Mouse (Mus musculus): ENCODE results near the gene Tenm3. TPM values are rescaled to one million over a fixed set of nuclear protein-coding genes. Genes with fewer than 3 reads are reported as not detected.

Gene Tenm3
- polyA plus RNA-seq, 1 experiment from 2014 or later, result 36.1 TPM

DNA sequence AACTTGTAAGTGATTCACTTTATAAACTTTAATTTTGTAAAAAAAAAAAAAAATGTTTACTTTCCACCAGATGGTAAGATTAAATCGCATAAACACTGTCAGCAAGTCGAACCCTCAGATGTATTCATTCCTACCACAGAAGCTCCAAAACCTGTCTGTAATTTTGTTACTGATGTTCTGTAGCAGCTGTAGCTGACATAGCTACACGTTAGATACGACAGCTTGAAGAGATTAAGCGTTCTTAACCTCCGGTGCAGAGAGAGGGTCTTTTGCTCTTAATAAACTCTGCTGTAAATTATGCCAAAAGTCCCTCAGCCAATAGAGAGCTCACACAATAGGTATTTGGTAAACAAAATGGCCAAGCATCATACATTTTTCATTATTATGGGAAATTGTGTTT lies 23.8 kb downstream of the Tenm3 start:
- no peaks in the 10 kb centered on the region for H3K4me1 ChIP-seq (ENCODE audit: control insufficient read depth, insufficient read depth, low read length)
- H3K4me2 ChIP-seq (ENCODE audit: low read depth), result no peak overlapping the region
- H3K4me3 ChIP-seq (ENCODE audit: low read depth, low read length), result no peak overlapping the region
- H3K9ac ChIP-seq (ENCODE audit: low read length), result no peak overlapping the region
- H3K9me3 ChIP-seq (ENCODE audit: control insufficient read depth, low read length), result no peaks in the 10 kb centered on the region
- 54% methylated on average over 6 of the region's 6 CpGs for WGBS
- H3K36me3 ChIP-seq (ENCODE audit: control insufficient read depth, insufficient read depth, low read length), result no peaks in the 10 kb centered on the region
- no peak for DNase-seq (ENCODE audit: low spot score)
- no peaks in the 10 kb centered on the region for H3K27me3 ChIP-seq (ENCODE audit: control insufficient read depth, insufficient read depth, low read length)
- no peak overlapping the region for H3K27ac ChIP-seq (ENCODE audit: low read depth, low read length)
- no peak for ATAC-seq (ENCODE audit: insufficient read depth, low FRiP score, low TSS enrichment)

DNA sequence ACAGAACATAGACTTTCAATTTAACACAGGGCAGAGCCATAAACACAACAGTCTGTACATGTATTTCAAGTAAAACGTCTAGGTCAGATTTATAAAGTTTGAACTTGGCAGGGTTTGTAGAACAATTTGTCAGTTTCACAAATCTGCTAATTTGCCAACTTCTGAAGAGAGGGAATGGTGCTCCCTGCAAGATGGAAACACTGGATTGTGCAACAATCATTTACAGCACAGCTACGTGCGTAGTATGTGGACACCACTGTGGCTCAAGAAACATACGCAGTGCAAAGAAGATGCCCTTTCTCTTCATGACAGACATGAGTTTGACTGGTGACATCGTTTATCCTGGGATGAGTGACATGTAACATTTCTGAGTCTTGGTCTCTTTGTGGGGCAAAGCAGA lies 24.4 kb downstream of the Tenm3 start:
- no peaks in the 10 kb centered on the region for H3K4me1 ChIP-seq (ENCODE audit: control insufficient read depth, insufficient read depth, low read length)
- DNase-seq (ENCODE audit: low spot score), result no peak
- H3K9ac ChIP-seq (ENCODE audit: low read length), result no peak overlapping the region
- no peak overlapping the region for H3K27ac ChIP-seq (ENCODE audit: low read depth, low read length)
- no peaks in the 10 kb centered on the region for H3K27me3 ChIP-seq (ENCODE audit: control insufficient read depth, insufficient read depth, low read length)
- H3K36me3 ChIP-seq (ENCODE audit: control insufficient read depth, insufficient read depth, low read length), result no peaks in the 10 kb centered on the region
- 77% methylated on average over 5 of the region's 5 CpGs for WGBS
- ATAC-seq (ENCODE audit: insufficient read depth, low FRiP score, low TSS enrichment), result no peak
- no peak overlapping the region for H3K4me2 ChIP-seq (ENCODE audit: low read depth)
- H3K4me3 ChIP-seq (ENCODE audit: low read depth, low read length), result no peak overlapping the region
- no peaks in the 10 kb centered on the region for H3K9me3 ChIP-seq (ENCODE audit: control insufficient read depth, low read length)

DNA sequence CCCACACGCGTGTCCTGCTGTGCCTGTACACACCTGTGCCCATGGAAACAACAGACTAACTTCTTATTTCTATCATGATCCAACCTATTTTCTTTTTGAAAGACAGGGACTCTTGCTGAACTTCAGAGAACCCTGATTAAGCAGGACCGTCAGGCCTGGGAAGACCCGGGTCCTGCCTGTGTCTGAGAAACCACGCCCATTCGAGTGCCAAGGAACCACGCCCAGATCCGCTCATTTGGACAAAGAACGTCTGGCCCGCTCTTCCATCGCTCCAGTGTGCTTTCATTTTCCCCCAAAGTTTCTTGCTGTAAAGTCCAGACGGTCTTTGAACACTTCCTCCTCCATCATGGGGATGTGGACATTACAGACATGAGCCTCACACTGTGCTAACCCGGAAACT lies 26.8 kb downstream of the Tenm3 start:
- Histone ChIP-seq H3K4me2 (ENCODE audit: low read depth) (no peak overlapping the region), H3K4me1 (ENCODE audit: control insufficient read depth, insufficient read depth, low read length) (no peaks in the 10 kb centered on the region), H3K9ac (ENCODE audit: low read length) (no peak overlapping the region), H3K27ac (ENCODE audit: low read depth, low read length) (no peak overlapping the region), H3K36me3 (ENCODE audit: control insufficient read depth, insufficient read depth, low read length) (no peaks in the 10 kb centered on the region), H3K4me3 (ENCODE audit: low read depth, low read length) (no peak overlapping the region), H3K27me3 (ENCODE audit: control insufficient read depth, insufficient read depth, low read length) (no peaks in the 10 kb centered on the region), H3K9me3 (ENCODE audit: control insufficient read depth, low read length) (no peaks in the 10 kb centered on the region)
- 61% methylated on average over 13 of the region's 13 CpGs for whole genome bisulfite sequencing
- DNase-seq (ENCODE audit: low spot score) (no peak), ATAC-seq (ENCODE audit: insufficient read depth, low FRiP score, low TSS enrichment) (no peak)

DNA sequence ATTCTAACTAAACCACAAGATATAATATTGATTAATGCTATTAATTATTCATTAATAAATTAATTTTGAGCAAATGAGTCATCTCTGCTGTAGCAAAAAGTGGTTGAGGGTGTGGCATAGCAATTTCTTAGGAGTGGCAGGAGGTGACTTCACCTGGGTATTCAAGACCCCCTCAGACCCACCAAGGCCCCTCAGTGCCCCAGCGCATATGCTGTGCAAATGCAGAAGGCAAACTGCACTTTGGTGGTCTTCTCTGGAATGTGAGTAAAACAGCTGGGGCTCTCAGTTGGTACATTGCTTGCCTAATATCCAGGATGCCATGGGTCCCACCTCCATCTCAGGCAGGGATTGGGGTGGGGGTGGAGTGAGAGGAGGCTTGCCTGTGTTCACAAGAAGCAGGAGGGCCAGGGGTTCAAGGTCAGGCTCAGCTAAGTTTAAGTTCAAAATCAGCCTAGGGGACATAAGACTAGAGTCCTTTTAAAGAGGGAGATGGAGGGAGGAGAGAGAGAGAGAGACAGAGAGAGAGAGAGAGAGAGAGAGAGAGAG lies 31.5 kb downstream of the Tenm3 start:
- no peak overlapping the region for H3K9ac ChIP-seq (ENCODE audit: low read length)
- H3K4me2 ChIP-seq (ENCODE audit: low read depth), result no peak overlapping the region
- no peaks in the 10 kb centered on the region for H3K36me3 ChIP-seq (ENCODE audit: control insufficient read depth, insufficient read depth, low read length)
- H3K9me3 ChIP-seq (ENCODE audit: control insufficient read depth, low read length), result no peaks in the 10 kb centered on the region
- no peak for ATAC-seq (ENCODE audit: insufficient read depth, low FRiP score, low TSS enrichment)
- no peak overlapping the region for H3K4me3 ChIP-seq (ENCODE audit: low read depth, low read length)
- 90% methylated on average over 1 of the region's 1 CpGs for WGBS
- DNase-seq (ENCODE audit: low spot score), result no peak
- no peaks in the 10 kb centered on the region for H3K4me1 ChIP-seq (ENCODE audit: control insufficient read depth, insufficient read depth, low read length)
- H3K27me3 ChIP-seq (ENCODE audit: control insufficient read depth, insufficient read depth, low read length), result no peaks in the 10 kb centered on the region
- no peak overlapping the region for H3K27ac ChIP-seq (ENCODE audit: low read depth, low read length)

GRCm38 (mm10) chr8:48810615-48811014 lies 33.1 kb downstream of the Tenm3 start:
- H3K27me3 ChIP-seq (ENCODE audit: control insufficient read depth, insufficient read depth, low read length), result no peaks in the 10 kb centered on the region
- H3K9ac ChIP-seq (ENCODE audit: low read length), result no peak overlapping the region
- H3K4me2 ChIP-seq (ENCODE audit: low read depth), result no peak overlapping the region
- no peaks in the 10 kb centered on the region for H3K4me1 ChIP-seq (ENCODE audit: control insufficient read depth, insufficient read depth, low read length)
- H3K9me3 ChIP-seq (ENCODE audit: control insufficient read depth, low read length), result no peaks in the 10 kb centered on the region
- H3K36me3 ChIP-seq (ENCODE audit: control insufficient read depth, insufficient read depth, low read length), result no peaks in the 10 kb centered on the region
- no peak overlapping the region for H3K4me3 ChIP-seq (ENCODE audit: low read depth, low read length)
- ATAC-seq (ENCODE audit: insufficient read depth, low FRiP score, low TSS enrichment) (no peak), DNase-seq (ENCODE audit: low spot score) (no peak)
- 72% methylated on average over 1 of the region's 1 CpGs for WGBS
- H3K27ac ChIP-seq (ENCODE audit: low read depth, low read length), result no peak overlapping the region

DNA sequence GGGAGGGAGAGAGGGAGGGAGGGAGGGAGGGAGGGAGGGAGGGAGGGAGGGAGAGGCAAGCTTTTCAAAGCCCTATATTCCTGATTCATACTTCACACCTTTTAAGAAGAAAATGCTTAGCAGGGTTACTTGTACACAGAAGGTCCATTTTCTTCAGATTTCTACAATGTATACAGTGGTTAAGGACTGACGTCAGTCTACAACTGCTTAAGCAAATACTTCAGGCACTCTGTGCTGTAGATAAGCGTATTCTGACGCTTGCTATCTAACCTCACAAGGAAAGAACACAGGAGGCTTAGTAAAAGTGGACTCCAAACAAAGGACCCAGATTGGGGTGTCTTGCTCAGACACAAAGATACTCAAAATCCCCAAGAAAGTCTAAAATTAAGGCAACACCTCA lies 34.6 kb downstream of the Tenm3 start:
- Histone ChIP-seq H3K27ac (ENCODE audit: low read depth, low read length) (no peak overlapping the region), H3K27me3 (ENCODE audit: control insufficient read depth, insufficient read depth, low read length) (no peaks in the 10 kb centered on the region), H3K4me1 (ENCODE audit: control insufficient read depth, insufficient read depth, low read length) (no peaks in the 10 kb centered on the region), H3K9me3 (ENCODE audit: control insufficient read depth, low read length) (no peaks in the 10 kb centered on the region), H3K4me2 (ENCODE audit: low read depth) (no peak overlapping the region), H3K4me3 (ENCODE audit: low read depth, low read length) (no peak overlapping the region), H3K36me3 (ENCODE audit: control insufficient read depth, insufficient read depth, low read length) (no peaks in the 10 kb centered on the region), H3K9ac (ENCODE audit: low read length) (no peak overlapping the region)
- DNase-seq (ENCODE audit: low spot score) (no peak), ATAC-seq (ENCODE audit: insufficient read depth, low FRiP score, low TSS enrichment) (no peak)
- WGBS, result 70% methylated on average over 3 of the region's 3 CpGs

DNA sequence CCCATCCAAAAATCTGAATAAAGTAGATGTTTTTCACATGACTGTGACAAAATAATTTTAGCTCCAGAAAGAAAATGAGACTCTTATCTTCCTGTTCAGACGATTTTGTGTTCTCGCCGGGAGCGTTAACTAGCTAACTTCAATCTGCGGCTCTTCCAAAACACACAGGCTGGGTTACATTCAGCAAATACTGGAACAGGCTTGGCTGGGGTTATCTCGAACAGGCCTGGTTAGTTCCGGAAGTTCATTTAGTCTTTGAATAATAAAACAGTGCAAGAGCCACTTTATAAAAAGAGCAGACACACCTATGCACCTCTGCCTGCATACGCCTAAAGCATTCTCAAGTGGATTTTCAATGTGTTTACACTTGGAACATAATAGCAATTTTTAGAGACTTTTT lies 40.7 kb downstream of the Tenm3 start:
- Histone ChIP-seq H3K27ac (ENCODE audit: low read depth, low read length) (no peak overlapping the region), H3K9me3 (ENCODE audit: control insufficient read depth, low read length) (no peaks in the 10 kb centered on the region), H3K27me3 (ENCODE audit: control insufficient read depth, insufficient read depth, low read length) (no peaks in the 10 kb centered on the region), H3K4me1 (ENCODE audit: control insufficient read depth, insufficient read depth, low read length) (no peaks in the 10 kb centered on the region), H3K9ac (ENCODE audit: low read length) (no peak overlapping the region), H3K36me3 (ENCODE audit: control insufficient read depth, insufficient read depth, low read length) (no peaks in the 10 kb centered on the region), H3K4me3 (ENCODE audit: low read depth, low read length) (no peak overlapping the region), H3K4me2 (ENCODE audit: low read depth) (no peak overlapping the region)
- DNase-seq (ENCODE audit: low spot score) (no peak), ATAC-seq (ENCODE audit: insufficient read depth, low FRiP score, low TSS enrichment) (no peak)
- 89% methylated on average over 8 of the region's 8 CpGs for WGBS

DNA sequence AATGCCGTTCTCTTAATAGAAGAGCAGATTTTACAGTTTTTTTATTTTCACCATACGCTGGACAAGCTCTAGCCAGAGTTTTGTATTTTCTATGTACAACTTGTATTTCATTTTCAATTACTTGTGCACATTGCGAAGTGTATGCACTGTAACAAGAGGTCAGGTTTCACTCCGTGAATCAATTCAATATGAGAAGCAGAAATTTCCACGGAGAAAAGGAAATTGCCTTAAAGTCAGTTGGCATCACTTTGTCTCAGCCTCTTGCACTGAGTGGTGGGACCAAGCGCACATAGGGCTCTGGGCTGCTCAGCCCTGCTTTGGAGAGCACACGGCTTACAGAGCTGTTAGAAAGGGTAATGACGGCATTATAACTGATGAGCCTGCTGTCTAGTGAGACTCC lies 41.5 kb downstream of the Tenm3 start:
- no peak overlapping the region for H3K4me3 ChIP-seq (ENCODE audit: low read depth, low read length)
- H3K4me2 ChIP-seq (ENCODE audit: low read depth), result no peak overlapping the region
- H3K9me3 ChIP-seq (ENCODE audit: control insufficient read depth, low read length), result no peaks in the 10 kb centered on the region
- H3K27me3 ChIP-seq (ENCODE audit: control insufficient read depth, insufficient read depth, low read length), result no peaks in the 10 kb centered on the region
- no peaks in the 10 kb centered on the region for H3K4me1 ChIP-seq (ENCODE audit: control insufficient read depth, insufficient read depth, low read length)
- no peaks in the 10 kb centered on the region for H3K36me3 ChIP-seq (ENCODE audit: control insufficient read depth, insufficient read depth, low read length)
- ATAC-seq (ENCODE audit: insufficient read depth, low FRiP score, low TSS enrichment) (no peak), DNase-seq (ENCODE audit: low spot score) (no peak)
- H3K27ac ChIP-seq (ENCODE audit: low read depth, low read length), result no peak overlapping the region
- H3K9ac ChIP-seq (ENCODE audit: low read length), result no peak overlapping the region; the same call in 1 of the 2 replicates
- 65% methylated on average over 8 of the region's 8 CpGs for WGBS

GRCm38 (mm10) chr8:48797955-48798359 lies 45.8 kb downstream of the Tenm3 start:
- 78% methylated on average over 5 of the region's 5 CpGs for WGBS

More at GRCm38 (mm10) chr8:48797955-48798359, 45.8 kb downstream of the Tenm3 start:
- Histone ChIP-seq H3K4me3 (ENCODE audit: low read depth, low read length) (no peak overlapping the region), H3K9ac (ENCODE audit: low read length) (no peak overlapping the region), H3K4me1 (ENCODE audit: control insufficient read depth, insufficient read depth, low read length) (no peaks in the 10 kb centered on the region), H3K4me2 (ENCODE audit: low read depth) (no peak overlapping the region), H3K9me3 (ENCODE audit: control insufficient read depth, low read length) (no peaks in the 10 kb centered on the region), H3K36me3 (ENCODE audit: control insufficient read depth, insufficient read depth, low read length) (no peaks in the 10 kb centered on the region), H3K27me3 (ENCODE audit: control insufficient read depth, insufficient read depth, low read length) (no peaks in the 10 kb centered on the region), H3K27ac (ENCODE audit: low read depth, low read length) (no peak overlapping the region)
- ATAC-seq (ENCODE audit: insufficient read depth, low FRiP score, low TSS enrichment) (no peak), DNase-seq (ENCODE audit: low spot score) (no peak)
